Mouse (Mus musculus) hindbrain, embryonic 14.5 days (tissue): ENCODE measurements around the gene Rnf25. TPM values are rescaled to one million over a fixed set of nuclear protein-coding genes. Genes with fewer than 3 reads are reported as not detected.

Source experiments
- ATAC-seq: fragments of 200-750 bp; cut with Nextera tagmentation; 2 replicates; pipeline ENCODE4 v1.8.0; 2017; ENCODE audit warnings: moderate number of reproducible peaks, mild to moderate bottlenecking, moderate TSS enrichment, moderate library complexity; ENCODE audit not compliant: low FRiP score
- DNase-seq: peaks from one replicate; pipeline ENCODE4 v3.0.0-alpha.2; 2015; ENCODE audit warnings: low spot score
- H3K27ac ChIP-seq: fragments of 300-500 bp; sonication (generic); 2 replicates; pipeline ENCODE4 v1.5.1; 2014; ENCODE audit warnings: mild to moderate bottlenecking, moderate library complexity
- H3K27me3 ChIP-seq: fragments of 300-500 bp; sonication (generic); 2 replicates; pipeline ENCODE4 v1.6.1; 2014; ENCODE audit warnings: mild to moderate bottlenecking, low read length, mixed read lengths; ENCODE audit not compliant: control insufficient read depth, insufficient read depth
- H3K36me3 ChIP-seq: fragments of 300-500 bp; sonication (generic); replicated peaks from 2 replicates; pipeline ENCODE4 v1.6.1; 2014; ENCODE audit not compliant: control insufficient read depth, insufficient read depth
- H3K4me1 ChIP-seq: fragments of 300-500 bp; sonication (generic); replicated peaks from 2 replicates; pipeline ENCODE4 v1.6.1; 2014; ENCODE audit warnings: antibody characterized with exemption, low read length, mixed read lengths; ENCODE audit not compliant: control insufficient read depth, insufficient read depth
- H3K4me2 ChIP-seq: fragments of 300-500 bp; sonication (generic); replicated peaks from 2 replicates; pipeline ENCODE4 v1.6.1; 2014; ENCODE audit warnings: mild to moderate bottlenecking, moderate library complexity
- H3K4me3 ChIP-seq: fragments of 300-500 bp; sonication (generic); replicated peaks from 2 replicates; pipeline ENCODE4 v1.5.1; 2014; ENCODE audit warnings: mild to moderate bottlenecking, low read length
- H3K9ac ChIP-seq: fragments of 300-500 bp; sonication (generic); 2 replicates; pipeline ENCODE4 v1.6.1; 2014
- H3K9me3 ChIP-seq: fragments of 300-500 bp; sonication (generic); 2 replicates; pipeline ENCODE4 v1.6.1; 2016; ENCODE audit warnings: low read length; ENCODE audit not compliant: control insufficient read depth
- WGBS: fragments of 180-500 bp; shearing (Covaris S2); extraction: QIAGEN DNeasy Blood & Tissue Kit; methylation state at CpG from one replicate; pipeline ENCODE4 v1.1.7; 2014; 5-methylcytosine and 5-hydroxymethylcytosine counted together
- polyA plus RNA-seq: library from polyadenylated mRNA; unstranded; fragments of >200 nt; fragmentation: Nextera tagmentation; extraction: Ambion mirVana; gene quantifications from 2 replicates; pipeline ENCODE4 v1.2.1, GENCODE M21; 2014

Gene Rnf25
- polyA plus RNA-seq, 1 experiment from 2014 or later = 11.7 TPM

- Histone ChIP-seq H3K4me2 (peak within 1 kb of the TSS; percentile 77), H3K4me1 (peaks cover 21% of the 10 kb centered on the region), H3K4me3 (peak within 1 kb of the TSS; percentile 85), H3K9ac (peak within 1 kb of the TSS; percentile 78), H3K9me3 (no peaks in the 10 kb centered on the region), H3K27me3 (no peaks in the 10 kb centered on the region), H3K27ac (peak within 1 kb of the TSS; percentile 83), H3K36me3 (peaks cover 39% of the 10 kb centered on the region)
- under 1% methylated on average over 46 of the region's 48 CpGs for WGBS
- DNase-seq = peak; percentile 99
- ATAC-seq = peak; percentile 99
Measured at GRCm38 (mm10) chr1:74587773-74588445, 13.3 kb downstream of the Rnf25 start, which contains the start of the genes Zfp142 and Bcs1l. TSS of gene Zfp142 (minus strand) at chr1:74588246. TSS of gene Bcs1l (plus strand) at chr1:74588289.

GRCm38 (mm10) chr1:74587233-74587772 is 13.9 kb downstream of the Rnf25 start:
- H3K9me3 ChIP-seq = no peaks in the 10 kb centered on the region
- peaks cover 42% of the 10 kb centered on the region for H3K36me3 ChIP-seq
- H3K27me3 ChIP-seq = no peaks in the 10 kb centered on the region
- peak overlapping the region; percentile 72 for H3K9ac ChIP-seq
- peak overlapping the region; percentile 83 for H3K27ac ChIP-seq
- peaks cover 21% of the 10 kb centered on the region for H3K4me1 ChIP-seq
- H3K4me3 ChIP-seq = peak overlapping the region; percentile 85
- DNase-seq (no peak), ATAC-seq (no peak)
- peak overlapping the region; percentile 77 for H3K4me2 ChIP-seq
- WGBS = under 1% methylated on average over 24 of the region's 24 CpGs

GRCm38 (mm10) chr1:74584616-74585398 is 16.4 kb downstream of the Rnf25 start:
- no peak overlapping the region for H3K9ac ChIP-seq
- H3K27ac ChIP-seq = no peak overlapping the region
- no peaks in the 10 kb centered on the region for H3K27me3 ChIP-seq
- no peak for DNase-seq
- H3K4me1 ChIP-seq = peaks cover 21% of the 10 kb centered on the region
- no peak overlapping the region for H3K4me3 ChIP-seq
- no peak overlapping the region for H3K4me2 ChIP-seq
- WGBS = 96% methylated on average over 3 of the region's 3 CpGs
- no peak for ATAC-seq
- H3K36me3 ChIP-seq = peaks cover 25% of the 10 kb centered on the region
- H3K9me3 ChIP-seq = no peaks in the 10 kb centered on the region

GRCm38 (mm10) chr1:74582621-74583020 is 18.6 kb downstream of the Rnf25 start:
- Histone ChIP-seq H3K4me2 (no peak overlapping the region), H3K9me3 (no peaks in the 10 kb centered on the region), H3K27ac (no peak overlapping the region), H3K4me1 (peaks cover 15% of the 10 kb centered on the region), H3K27me3 (no peaks in the 10 kb centered on the region), H3K9ac (no peak overlapping the region), H3K36me3 (peaks cover 44% of the 10 kb centered on the region), H3K4me3 (no peak overlapping the region)
- 83% methylated on average over 3 of the region's 3 CpGs for WGBS
- ATAC-seq = no peak
- no peak for DNase-seq

DNA sequence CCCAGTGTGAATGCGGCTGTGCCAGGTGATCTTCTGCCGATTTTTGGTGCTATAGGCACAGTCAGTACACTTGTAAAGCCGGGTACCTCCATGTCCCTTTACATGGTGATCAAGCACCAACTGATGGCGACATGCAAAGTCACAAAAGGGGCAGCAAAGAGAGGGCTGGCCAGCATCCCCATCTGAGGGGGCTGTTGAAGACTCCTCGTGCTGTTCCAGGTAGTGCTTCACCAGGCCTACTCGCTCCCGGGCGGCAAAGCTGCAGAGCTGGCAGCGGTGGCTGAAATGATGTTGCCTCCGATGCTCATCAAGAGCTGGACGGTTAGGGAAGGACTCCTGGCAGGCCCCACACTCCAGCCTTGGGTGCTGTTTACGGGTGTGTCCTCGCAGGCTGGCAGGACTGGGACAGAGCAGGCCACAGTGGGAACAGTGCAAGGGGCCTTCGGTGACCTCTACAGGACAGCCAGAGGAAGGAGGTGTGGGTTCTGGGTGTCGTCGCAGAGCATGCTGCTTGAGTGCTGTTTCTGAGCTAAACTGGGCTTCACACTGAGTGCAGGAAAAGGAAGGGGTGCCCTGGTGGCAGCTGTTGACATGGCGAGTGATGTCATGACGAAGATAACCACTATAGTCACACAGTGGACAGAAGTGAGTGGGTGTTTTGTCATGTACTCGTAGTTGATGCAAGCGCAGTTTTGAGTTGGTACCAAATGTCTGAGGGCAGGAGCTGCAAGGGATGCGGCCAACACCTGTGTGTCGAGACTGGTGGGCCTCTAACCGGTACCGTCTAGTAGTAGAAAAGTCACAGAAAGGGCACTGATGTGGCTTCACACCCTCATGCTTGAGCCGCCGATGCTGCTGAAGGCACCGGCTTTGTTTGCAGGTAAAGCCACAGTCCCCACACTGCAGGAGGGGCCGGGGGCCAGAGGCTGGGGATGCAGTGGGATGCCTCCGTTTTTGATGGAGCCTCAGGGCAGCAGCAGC is 31.2 kb downstream of the Rnf25 start:
- Histone ChIP-seq H3K9me3 (no peaks in the 10 kb centered on the region), H3K4me2 (no peak overlapping the region), H3K9ac (no peak overlapping the region), H3K27ac (no peak overlapping the region), H3K4me3 (no peak overlapping the region), H3K4me1 (no peaks in the 10 kb centered on the region), H3K36me3 (peaks cover 97% of the 10 kb centered on the region), H3K27me3 (no peaks in the 10 kb centered on the region)
- WGBS = 93% methylated on average over 29 of the region's 29 CpGs
- DNase-seq (no peak), ATAC-seq (no peak; the same call in 1 of the 2 replicates)

GRCm38 (mm10) chr1:74565834-74566233 is 35.4 kb downstream of the Rnf25 start:
- no peak overlapping the region for H3K27ac ChIP-seq
- no peak overlapping the region for H3K4me2 ChIP-seq
- H3K27me3 ChIP-seq = no peaks in the 10 kb centered on the region
- ATAC-seq (no peak), DNase-seq (no peak)
- H3K9ac ChIP-seq = no peak overlapping the region
- 64% methylated on average over 6 of the region's 6 CpGs for WGBS
- no peaks in the 10 kb centered on the region for H3K9me3 ChIP-seq
- H3K4me1 ChIP-seq = no peaks in the 10 kb centered on the region
- H3K36me3 ChIP-seq = peaks cover 70% of the 10 kb centered on the region
- no peak overlapping the region for H3K4me3 ChIP-seq

- no peak overlapping the region for H3K4me3 ChIP-seq
- H3K9me3 ChIP-seq = no peaks in the 10 kb centered on the region
- no peak overlapping the region for H3K27ac ChIP-seq
- no peak overlapping the region for H3K9ac ChIP-seq
- peaks cover 5% of the 10 kb centered on the region; the same call in 1 of the 2 replicates for H3K36me3 ChIP-seq
- no peak for DNase-seq
- H3K27me3 ChIP-seq = no peaks in the 10 kb centered on the region
- no peak for ATAC-seq
- H3K4me2 ChIP-seq = no peak overlapping the region
- no peaks in the 10 kb centered on the region for H3K4me1 ChIP-seq
- 91% methylated on average over 5 of the region's 5 CpGs for WGBS
Measured at GRCm38 (mm10) chr1:74559061-74559460, 42.1 kb downstream of the Rnf25 start.

GRCm38 (mm10) chr1:74544184-74544583 is 57.0 kb downstream of the Rnf25 start, which contains the start of gene Usp37:
TSS of gene Usp37 (minus strand) at chr1:74544284.
- Histone ChIP-seq H3K27ac (no peak within 1 kb of the TSS), H3K27me3 (no peaks in the 10 kb centered on the region), H3K4me3 (no peak within 1 kb of the TSS), H3K36me3 (no peaks in the 10 kb centered on the region), H3K9me3 (no peaks in the 10 kb centered on the region), H3K4me2 (peak within 1 kb of the TSS; percentile 6), H3K9ac (no peak within 1 kb of the TSS), H3K4me1 (no peaks in the 10 kb centered on the region)
- no peak for ATAC-seq
- DNase-seq = no peak
- WGBS = 18% methylated on average over 4 of the region's 4 CpGs
